Mouse (Mus musculus): Measurements from ENCODE around the gene Nt5c3b.
A peak's percentile ranks its signal among the peaks of the same experiment; 100 is the strongest.

The Nt5c3b gene

DNA sequence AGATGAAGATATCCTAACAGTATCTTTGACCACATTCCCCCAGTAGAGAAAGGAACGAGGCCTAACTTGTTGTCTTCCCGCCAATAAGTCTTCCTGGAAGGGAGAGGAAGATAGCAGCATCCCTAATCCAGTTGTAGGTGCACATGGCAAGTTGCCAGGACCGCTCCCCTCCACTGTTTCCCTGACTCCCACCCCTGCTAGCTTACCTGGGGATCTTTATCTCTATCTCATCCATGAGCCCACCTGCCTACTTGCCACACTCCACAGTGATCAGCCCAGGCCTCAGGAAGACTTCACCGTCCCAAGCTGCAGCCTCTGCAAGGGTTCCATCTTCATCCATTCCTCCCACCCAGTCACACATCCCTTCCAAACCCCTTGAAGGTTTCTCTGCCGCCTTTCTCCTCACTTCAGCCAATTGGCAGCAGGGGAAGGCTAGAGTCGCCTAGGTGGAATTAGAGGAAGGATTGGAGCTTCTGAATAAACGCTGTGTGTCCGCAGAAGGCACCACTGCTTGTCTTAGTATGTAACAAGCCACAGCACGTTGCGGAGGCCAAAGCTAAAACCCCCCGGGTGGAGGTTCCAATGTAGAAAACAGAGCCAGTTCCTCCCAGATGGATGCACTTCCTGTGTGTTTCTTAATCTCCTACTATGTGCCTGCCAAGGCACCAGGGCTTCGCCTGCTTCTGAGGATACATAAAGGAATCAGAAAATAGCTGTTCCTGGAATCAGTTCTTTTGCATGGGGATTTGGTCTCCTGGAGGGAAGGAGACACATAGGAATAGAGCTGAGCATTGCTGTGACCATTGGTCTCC is 41.7 kb downstream of the Nt5c3b start:
- DNase-seq (ENCODE audit: low spot score in 2 of 2): no peak

DNA sequence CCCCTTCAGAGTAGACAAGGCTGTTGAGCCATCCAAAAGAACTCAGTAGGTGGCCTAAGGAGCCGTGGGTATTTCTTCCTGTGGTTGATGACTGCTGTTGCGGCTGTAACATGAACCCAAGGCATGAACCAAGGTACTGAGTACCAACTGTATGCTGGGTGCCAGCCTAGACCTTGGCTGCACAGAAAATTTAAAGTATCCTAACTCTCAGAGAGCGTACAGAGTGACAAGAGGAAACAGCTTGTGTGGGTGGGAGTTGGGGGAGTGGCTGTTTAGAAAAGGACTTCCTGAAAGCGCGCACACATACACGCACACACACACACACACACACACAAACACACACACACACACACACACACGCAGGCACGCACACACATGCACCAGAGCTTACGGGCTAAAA is 42.3 kb downstream of the Nt5c3b start:
- no peak for DNase-seq (ENCODE audit: low spot score in 2 of 2)

DNA sequence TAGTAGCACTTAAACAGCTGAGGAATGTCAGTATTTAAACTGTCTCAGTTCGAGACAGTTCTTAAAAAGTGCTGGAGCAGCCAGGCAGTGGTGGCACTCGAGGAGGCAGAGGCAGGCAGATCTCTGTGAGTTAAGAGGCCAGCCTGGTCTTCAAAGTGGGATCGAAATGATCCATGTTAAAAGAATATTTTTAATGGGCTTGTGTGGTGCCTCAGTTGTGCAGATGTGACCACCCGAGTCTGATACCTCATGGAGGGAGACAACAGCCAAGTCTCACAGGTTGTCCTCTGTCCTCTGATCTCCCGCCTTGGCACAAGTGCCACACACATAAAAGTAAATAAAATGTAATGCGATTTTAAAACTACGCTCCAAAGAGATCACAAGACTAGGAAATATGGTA is 43.1 kb downstream of the Nt5c3b start:
- no peak for DNase-seq (ENCODE audit: low spot score in 2 of 2)

DNA sequence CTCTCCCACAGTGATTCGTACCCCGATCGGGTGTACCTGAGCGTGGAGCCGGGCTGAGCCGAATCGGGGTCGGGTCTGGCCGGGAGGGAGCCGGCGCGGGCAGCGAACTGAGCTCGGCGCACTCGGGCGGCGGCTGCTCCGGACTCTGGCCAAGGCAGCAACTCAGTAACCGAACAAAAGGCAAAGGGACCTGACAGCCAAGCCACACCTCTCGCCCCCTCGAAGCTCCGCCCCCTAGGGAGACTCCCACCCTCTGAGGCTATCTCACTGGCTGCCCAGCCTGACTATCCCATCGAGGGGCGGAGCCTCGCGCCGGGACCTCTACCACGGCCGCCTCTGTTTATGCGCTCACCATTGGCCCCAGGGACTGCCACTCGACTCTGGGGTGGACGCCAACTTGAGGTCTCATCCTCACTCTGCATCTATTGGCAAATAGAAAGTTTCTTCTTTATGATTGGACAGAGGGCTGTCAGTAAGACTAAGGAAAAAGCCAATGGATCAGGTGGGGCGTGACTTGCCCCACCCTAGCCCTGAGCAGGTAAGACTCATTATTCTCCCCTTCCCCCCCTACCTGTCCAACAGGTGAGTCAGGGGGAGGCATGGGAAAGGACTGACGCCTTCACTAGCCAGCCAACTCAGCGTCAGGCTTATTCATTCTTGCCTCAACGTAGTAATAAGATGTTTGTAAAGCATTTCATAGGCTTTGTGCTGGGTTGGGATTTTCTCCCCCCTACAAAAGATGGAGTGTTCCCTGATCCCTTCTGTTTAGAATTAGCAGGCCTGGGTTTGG is 43.8 kb downstream of the Nt5c3b start, which contains the start of gene Jup:
Gene Jup (minus strand): TSS at position 164 of the 790 bp plus-strand sequence.
- DNase-seq (ENCODE audit: low spot score in 2 of 2): peak; percentile 99 to 100

DNA sequence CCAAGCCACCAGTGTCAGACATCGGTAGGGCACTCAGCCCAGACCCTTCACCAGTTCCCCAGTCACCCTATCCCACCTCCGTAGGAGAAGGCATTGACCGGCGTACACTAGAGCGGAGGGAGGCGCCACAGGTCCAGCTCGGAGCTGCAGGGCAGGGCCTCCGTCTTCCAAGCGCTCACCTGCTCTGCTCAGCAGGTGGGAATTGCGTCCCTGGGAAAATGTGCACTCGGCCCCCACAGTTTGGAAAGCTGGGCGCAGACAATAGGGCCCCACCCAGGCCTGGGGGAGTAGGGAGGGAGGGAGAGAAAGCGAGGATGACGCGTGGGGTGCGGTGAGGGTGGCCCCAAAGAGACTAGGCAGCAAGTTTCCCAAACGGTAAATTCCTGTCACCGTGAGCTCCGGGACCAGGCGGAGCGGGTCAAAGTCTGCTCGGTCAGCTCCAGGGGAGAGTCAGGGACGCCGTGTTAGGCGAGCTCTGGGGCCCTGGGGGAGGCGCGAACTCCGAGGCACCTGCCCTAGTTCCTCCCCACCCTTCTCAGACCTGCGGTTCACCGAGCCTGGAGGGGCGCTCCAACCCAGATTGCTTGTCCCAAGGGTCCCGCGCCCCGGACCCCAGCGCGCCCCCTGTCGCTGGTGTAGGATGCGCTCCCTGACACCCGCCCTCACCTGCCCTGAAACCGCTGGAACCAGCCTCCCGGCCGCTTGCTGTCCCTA is 44.6 kb downstream of the Nt5c3b start:
- DNase-seq (ENCODE audit: low spot score in 2 of 2): no peak

DNA sequence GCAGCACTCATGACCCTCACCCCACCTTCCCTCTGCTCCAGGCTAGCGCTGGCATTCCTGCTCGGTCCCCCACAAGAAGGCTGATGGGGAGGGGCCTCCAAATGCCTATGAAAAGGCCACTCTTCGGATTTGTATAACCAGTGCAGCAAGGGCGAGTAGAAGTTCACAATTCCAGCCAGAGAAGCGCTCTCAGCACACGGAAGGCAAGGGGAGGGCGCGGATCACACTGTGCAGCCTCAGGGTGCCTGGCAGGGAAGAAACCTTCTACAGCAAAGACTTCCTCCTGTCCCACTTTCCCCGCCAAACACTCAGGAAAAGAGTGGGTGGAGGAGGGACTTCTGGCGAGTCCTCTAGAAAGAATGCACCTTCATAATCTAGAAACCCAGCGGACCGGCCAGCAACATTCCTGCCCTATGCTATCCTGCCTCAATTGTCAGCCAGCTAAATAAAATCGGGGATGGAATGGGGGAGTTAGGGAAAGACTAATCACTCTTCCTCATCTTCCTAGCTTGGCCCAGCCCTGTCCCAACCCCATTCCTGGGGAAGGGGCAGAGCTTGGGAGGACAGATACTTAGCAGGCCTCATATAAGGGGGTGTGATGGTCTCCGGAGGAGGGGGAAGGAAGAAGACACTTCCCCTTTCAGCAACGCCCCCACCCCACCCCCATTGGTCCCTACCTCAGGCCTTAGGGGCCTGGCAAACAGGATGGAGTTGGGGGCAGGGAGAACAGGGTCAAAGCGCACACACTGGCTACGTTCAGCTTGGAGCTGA is 45.6 kb downstream of the Nt5c3b start:
- peak in 1 of 2 experiments; percentile 29 for DNase-seq (ENCODE audit: low spot score in 2 of 2)

DNA sequence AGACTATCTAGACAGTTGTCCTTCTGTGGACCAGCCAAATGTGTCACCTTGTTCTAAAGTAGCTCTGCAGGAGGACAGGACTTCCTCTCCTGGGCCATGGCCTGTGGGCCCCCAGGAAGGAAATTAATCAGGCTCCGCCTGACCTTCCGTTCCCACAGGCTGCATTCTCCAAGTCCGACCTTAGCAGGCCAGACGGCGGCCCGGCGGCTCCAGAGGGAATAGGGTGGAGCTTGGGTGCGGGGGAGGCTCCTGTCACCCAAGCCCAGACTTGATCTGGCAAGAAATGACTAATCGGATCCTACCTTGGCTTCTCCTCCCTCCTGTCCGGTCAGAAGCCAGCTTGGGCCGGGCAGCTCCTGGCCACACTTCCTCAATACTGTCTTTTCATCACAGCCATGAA is 46.4 kb downstream of the Nt5c3b start:
- DNase-seq (ENCODE audit: low spot score in 2 of 2): no peak

DNA sequence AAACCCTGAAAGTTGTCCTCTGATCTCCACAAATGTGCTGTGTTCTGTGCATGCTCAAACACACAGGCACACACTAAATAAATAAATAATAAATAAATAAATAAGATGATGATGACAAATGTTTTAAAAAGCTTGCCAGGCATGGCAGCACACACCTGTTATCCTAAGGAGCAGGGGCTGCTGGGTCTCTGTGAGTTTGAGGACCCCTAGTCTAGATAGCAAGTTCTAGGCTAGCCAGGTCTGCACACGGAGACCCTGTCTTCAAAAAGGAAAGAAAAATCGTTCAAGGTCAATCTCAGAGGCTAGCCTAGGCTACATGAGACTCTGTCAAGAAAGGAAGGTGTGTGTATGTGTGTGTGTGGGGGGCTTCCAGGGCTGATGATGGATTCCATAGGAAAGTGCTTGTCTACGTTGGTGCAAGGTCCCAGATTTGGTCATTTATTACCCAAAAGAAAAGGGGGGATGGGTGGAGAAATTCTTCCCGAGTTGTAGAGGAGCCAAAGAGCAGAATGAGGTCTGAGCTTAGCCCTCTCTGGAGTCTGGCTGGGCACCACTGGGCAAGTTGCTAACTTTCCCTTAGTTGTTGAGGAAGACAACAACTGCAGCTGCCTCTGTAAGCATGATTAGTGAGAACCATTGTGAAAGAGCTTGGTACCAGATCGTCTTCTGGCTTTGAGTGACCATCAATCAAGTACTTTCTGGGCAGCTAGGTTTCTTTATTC is 47.1 kb downstream of the Nt5c3b start:
- DNase-seq (ENCODE audit: low spot score in 2 of 2): no peak

DNA sequence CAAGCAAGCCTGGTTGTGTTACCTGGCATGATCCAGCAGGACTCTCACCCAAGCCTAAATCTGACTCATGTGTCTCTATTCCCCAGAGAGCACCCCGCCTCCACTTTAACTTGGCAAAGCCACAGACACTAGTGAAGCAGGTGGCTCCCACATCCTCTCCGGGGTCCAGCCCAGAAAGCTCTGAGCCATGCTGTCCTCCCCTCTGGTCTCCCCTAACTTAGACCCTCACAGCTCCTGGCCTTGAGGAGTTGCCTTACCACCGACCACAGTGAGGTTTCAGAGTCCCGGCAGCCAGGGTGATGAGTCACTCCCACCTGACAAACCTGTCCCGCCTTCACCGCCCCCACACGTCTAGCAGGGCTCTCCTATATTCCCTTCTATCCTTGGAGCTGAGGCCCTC is 47.9 kb downstream of the Nt5c3b start:
- DNase-seq (ENCODE audit: low spot score in 2 of 2): no peak

DNA sequence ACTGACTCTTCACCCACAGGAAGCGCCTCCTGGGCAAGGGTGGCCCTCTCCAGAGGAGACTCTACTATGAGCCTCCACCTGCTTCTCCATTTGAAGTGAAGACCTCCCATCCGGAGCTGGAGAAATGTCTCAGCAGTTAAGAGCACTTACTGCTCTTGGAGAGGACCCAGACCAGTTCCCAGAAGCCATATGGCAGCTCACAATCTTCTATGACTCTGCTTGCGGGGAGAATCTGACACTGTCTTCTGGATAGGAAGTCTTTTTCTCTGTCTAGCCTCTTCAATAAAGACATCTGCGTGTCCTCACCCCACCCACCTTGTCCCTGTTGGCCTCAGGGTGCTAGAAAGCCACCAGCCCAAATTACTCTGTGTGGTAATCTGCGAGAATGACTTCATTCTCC is 48.6 kb downstream of the Nt5c3b start:
- no peak for DNase-seq (ENCODE audit: low spot score in 2 of 2)

DNA sequence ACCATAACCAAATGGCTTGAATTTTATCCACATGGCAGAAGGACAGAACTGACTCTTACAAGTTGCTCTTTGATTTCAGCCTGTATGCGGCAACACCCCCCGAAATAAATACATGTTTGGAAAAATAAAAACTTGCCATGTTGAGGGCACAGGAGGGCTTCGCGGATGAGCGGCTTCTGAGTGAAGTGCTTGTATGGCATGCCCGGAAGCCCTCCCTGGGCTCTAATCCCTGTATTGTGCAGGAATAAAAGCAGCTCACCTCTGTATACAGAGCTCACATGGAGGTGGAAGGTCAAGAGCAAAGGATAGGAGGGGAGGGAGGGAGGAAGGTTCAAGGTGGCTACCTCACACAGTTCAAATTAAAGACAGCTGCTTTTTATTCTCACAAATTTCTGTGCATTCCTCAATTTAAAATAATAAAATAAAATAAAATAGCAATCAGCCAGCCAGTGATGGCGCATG is 49.7 kb downstream of the Nt5c3b start:
- DNase-seq (ENCODE audit: low spot score in 2 of 2): no peak

DNA sequence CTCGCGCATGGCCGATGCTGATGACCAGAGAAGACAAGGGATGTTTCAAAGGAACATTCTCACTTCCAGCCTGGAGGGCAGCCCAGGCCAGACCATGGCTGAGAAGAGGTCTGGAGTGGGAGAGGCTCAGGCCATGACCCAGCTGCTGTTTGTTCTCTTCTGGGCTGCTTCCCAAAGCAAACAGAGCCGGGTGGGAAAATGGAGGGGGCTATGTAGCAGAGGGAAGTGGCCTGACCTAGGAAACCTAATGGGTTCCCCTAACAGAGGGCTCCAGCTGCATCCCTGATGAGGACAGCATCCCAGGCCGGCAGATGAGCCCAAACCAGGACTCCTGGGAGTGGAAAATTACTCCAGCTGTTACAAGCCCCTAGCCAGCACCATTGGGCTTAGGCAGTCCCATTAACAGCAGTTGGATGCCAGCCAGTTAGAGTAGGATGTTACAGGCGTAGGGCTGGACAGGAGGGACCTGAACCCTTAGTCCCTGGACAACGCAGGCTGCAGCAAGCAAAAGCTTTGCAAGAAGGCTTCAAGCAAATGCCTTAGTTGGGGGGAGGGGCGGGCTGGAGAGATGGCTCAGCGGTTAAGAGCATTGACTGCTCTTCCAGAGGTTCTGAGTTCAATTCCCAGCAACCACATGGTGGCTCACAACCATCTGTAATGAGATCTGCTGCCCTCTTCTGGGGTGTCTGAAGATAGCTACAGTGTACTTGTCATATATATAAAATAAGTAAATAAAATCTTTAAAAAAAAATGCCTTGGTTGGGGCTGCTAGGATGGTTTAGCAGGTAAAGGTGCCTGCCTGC is 50.3 kb downstream of the Nt5c3b start:
- DNase-seq (ENCODE audit: low spot score in 2 of 2): no peak

DNA sequence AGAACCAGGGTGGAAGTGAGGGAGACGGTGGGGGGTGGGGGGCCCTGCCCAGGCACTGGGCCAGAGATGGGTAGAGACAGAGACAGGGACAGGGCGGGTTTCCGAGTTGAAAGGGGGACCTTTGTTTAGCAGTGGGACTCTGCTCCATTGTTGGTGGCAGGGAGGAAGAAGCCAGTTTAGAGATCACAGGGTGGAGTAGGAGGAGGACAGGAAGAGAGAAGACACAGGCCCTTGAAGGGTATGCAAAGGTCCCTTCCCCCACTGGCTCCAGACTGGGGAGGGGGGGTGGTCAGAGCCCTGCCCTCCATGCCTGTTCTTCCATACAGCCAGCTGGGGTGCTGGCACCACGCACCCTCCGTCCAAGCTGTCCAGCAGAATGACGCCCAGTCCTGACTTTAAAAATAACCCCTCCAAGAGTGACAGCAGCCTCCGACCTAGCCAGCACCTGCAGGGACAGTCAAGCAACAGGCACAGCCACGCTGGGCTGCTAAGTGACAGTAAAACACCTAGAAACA is 51.6 kb downstream of the Nt5c3b start:
- no peak for DNase-seq (ENCODE audit: low spot score in 2 of 2)

DNA sequence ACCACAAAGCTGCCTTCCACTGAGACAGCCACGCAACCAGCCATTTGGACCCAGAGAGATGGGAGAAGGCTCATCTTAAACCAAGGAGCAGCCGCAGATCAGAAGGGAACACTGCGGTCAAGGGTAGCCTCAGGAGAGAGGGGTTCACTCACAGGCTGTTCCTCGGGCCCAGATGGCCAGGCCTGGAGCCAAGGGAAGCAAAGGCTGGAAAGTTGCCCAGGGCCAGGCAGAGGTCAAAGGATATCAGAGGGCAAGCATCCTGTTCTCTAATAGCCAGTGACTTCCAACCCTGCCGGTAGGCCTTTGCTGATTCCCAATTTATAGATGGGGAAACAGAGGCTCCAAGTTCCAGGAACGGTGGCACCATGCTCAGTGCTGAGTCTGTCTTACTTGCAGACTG is 53.0 kb downstream of the Nt5c3b start:
- DNase-seq (ENCODE audit: low spot score in 2 of 2): no peak

DNA sequence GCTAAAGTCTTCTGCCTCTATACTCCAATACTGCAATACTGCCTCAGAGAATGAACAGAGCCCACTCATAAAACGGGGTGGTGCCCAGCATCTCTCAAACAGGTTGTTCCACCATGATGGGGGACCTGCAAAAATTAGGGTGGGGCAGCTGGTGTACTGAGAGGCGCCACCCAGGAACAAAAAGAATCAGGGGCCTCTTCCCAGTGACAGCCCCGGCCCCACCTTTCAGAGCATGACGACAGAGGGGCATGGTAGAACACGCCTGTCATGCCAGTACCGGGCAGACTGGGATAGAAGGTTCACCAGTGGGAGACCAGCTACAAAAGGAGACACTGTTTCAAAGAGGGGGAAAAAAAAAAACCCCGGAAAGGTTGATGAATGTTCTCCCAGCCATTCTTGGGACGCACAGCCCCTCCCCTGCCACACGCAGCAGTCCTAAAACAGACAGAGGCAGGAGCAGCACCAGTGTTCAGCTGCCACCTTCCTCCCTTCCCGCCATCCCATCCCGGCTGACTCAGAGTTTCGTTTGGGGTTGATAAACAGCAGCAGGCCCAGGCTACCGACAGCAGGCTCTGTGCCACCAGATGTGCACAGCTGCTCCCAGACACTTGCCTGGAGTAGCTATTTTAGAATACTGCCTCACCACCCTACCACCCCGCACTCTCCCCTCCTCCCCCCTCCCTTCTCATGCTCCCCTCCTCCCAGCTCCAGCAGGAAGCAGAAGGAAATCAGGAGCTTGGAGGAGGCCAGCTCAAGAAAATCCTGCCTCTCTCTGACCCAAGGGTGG is 53.8 kb downstream of the Nt5c3b start:
- peak; percentile 38 to 69 for DNase-seq (ENCODE audit: low spot score in 2 of 2)

DNA sequence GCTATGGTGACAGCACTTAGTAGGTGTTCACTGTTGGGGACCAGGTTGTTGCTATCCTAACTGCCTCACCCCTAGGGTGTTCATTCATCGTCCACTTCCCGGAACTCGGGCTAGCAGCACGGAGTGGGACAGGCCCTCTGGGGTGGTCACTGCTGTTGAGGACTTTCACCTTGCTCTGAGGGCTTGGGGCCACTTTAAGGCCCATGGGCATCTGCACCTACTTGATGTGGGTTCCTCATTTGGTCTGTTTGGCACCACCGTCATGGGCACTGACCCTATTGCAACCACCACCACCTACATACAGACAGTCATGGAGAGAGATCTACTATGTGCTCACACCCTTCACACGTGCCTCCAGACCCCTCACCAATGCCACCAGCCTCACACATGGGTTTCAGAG is 54.5 kb downstream of the Nt5c3b start:
- no peak for DNase-seq (ENCODE audit: low spot score in 2 of 2)

DNA sequence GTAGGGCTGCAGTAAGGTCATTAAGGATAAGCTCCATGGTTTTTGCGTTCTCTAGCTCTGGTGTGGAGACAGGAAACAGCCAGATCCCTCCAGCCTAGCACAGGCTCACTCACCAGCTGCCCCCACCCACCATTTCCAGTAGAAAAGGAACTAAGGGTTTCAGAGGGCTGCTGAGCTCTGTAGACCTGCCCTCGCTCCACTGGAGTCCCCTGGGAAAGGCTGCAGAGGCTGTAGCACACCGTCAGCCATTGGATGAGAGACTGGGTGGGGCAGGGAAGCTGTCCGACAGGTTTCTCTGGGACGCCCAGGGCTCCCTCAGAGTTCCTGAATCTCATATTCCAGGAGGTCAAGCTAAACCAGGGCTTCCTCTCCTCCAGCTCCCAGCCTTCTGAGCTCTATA is 55.0 kb downstream of the Nt5c3b start:
- DNase-seq (ENCODE audit: low spot score in 2 of 2): no peak

DNA sequence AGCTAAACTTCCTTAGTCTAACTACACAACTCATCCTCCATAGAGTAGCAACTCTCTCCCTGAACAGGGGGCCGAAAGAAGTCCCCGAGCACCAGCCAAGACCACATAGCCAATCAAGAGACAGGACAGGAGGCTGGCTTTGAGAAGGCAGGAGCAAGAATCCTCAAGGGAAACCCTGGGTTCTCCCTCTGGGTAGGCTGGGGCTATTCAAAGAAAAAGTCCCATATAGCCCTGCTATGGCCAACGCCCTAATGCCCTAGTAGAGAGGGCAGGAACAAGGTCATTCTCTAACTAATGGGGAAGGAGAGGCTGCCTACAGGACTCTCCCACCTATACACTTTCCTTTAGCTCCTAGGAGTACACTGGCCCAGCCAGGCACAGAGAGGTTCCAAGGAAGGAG is 56.6 kb downstream of the Nt5c3b start:
- no peak for DNase-seq (ENCODE audit: low spot score in 2 of 2)

DNA sequence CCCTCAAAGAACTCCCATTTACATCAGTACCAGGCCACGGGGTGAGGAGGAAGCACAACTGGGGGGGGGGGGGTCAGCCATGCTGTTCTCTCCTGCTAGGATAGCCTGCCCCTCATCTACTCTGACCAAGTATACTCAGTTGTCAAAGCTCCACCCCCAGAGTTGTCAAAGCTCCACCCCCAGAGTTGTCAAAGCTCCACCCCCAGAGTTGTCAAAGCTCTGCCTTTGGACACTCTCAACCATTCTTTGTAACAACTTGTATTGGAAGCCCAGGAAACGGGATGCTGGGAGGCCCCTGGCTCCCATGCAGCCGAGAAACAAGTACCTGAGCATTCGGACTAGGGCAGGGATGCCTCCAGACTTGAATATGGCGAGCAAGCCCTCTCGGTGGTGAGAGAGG is 58.9 kb downstream of the Nt5c3b start:
- DNase-seq (ENCODE audit: low spot score in 2 of 2): no peak

Measured in left cerebral cortex, adult 9 months (tissue).